Mouse (Mus musculus): ENCODE data around the gene Amz2.

Gene Amz2

DNA sequence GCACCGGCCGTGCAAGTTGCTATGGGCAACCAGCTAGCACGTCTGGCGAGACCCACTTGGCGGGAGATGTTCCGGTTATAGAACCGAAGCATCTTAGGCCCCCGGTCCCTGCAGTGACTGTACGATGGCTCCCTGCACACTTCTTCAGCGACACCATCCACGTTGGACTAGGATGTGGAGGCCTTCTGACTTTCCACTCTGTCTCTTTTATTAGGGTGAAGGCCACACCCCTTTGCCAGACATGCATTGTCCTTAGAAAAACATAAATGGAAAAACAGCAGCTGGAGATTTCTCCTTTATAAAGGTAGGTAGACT is 483 bp downstream of the Amz2 start:
- peaks cover 22% of the 10 kb centered on the region for H3K36me3 ChIP-seq (ENCODE audit: insufficient read depth, low read length)
- peaks cover 18% of the 10 kb centered on the region for H3K4me1 ChIP-seq (replicated peaks; ENCODE audit: low read depth, low read length)
- TF ChIP-seq CTCF (conservative IDR thresholded peaks at IDR 0.05; ENCODE audit: low read length) (no peak), POU5F1 (IDR thresholded peaks at IDR 0.05; ENCODE audit: borderline replicate concordance, low read length) (no peak), NANOG (IDR thresholded peaks at IDR 0.05; ENCODE audit: borderline replicate concordance, low read length) (no peak)
- H3K9me3 ChIP-seq (ENCODE audit: low read length) = peaks cover 6% of the 10 kb centered on the region
- no peaks in the 10 kb centered on the region for H3K27me3 ChIP-seq (ENCODE audit: insufficient read depth, low read length)
- H3K4me3 ChIP-seq (replicated peaks; ENCODE audit: low read length) = peak overlapping the region; percentile 88

DNA sequence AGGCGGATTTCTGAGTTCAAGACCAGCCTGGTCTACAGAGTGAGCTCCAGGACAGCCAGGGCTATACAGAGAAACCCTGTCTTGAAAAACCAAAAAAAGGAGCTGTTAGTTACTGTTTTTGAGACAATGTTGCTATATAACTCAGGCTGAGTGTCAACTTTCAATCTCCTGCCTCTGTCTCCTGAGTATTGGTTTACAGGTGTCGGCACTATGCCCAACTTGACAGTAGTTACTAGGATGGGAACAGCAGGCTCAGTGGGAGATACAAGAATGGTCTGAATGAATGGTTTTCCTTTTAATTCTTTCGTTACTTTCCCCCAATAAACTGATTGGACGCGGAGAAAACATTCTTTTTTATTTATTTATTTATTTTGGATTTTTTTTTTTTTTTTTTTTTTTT is 1.6 kb downstream of the Amz2 start:
- Histone ChIP-seq H3K9me3 (ENCODE audit: low read length) (peaks cover 1% of the 10 kb centered on the region; the same call in 1 of the 2 replicates), H3K27me3 (ENCODE audit: insufficient read depth, low read length) (no peaks in the 10 kb centered on the region), H3K4me3 (replicated peaks; ENCODE audit: low read length) (no peak overlapping the region), H3K36me3 (ENCODE audit: insufficient read depth, low read length) (peaks cover 22% of the 10 kb centered on the region), H3K4me1 (replicated peaks; ENCODE audit: low read depth, low read length) (peaks cover 18% of the 10 kb centered on the region)
- TF ChIP-seq CTCF (conservative IDR thresholded peaks at IDR 0.05; ENCODE audit: low read length) (no peak), POU5F1 (IDR thresholded peaks at IDR 0.05; ENCODE audit: borderline replicate concordance, low read length) (no peak), NANOG (IDR thresholded peaks at IDR 0.05; ENCODE audit: borderline replicate concordance, low read length) (no peak)

DNA sequence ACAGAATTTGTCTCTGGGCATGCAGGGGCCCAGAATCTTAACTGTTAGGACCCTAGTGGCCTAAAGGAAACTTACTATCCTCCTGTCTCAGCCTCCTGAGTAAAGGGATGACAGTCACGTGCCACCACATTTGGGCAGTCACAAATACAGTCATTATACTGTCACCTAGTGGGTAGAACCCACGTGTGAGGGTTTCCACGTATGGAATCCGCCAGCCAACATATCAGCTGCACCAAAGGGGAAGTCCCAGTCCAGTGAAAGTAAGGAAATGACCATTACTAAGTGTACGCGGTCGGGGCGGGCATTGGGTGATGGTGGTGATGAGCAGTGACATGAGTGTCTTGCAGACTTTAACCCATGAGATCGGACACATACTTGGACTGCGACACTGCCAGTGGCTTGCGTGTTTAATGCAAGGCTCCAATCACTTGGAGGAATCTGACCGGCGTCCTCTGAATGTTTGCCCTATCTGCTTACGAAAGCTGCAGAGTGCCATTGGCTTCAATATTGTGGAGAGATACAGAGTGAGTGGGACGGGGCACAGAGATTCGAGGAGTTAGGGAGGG is 8.6 kb downstream of the Amz2 start:
- no peaks in the 10 kb centered on the region for H3K9me3 ChIP-seq (ENCODE audit: low read length)
- peaks cover 14% of the 10 kb centered on the region for H3K4me1 ChIP-seq (replicated peaks; ENCODE audit: low read depth, low read length)
- H3K27me3 ChIP-seq (ENCODE audit: insufficient read depth, low read length) = peaks cover 1% of the 10 kb centered on the region
- H3K36me3 ChIP-seq (ENCODE audit: insufficient read depth, low read length) = peaks cover 50% of the 10 kb centered on the region
- H3K4me3 ChIP-seq (replicated peaks; ENCODE audit: low read length) = no peak overlapping the region
- TF ChIP-seq CTCF (conservative IDR thresholded peaks at IDR 0.05; ENCODE audit: low read length) (no peak), POU5F1 (IDR thresholded peaks at IDR 0.05; ENCODE audit: borderline replicate concordance, low read length) (no peak), NANOG (IDR thresholded peaks at IDR 0.05; ENCODE audit: borderline replicate concordance, low read length) (no peak)

DNA sequence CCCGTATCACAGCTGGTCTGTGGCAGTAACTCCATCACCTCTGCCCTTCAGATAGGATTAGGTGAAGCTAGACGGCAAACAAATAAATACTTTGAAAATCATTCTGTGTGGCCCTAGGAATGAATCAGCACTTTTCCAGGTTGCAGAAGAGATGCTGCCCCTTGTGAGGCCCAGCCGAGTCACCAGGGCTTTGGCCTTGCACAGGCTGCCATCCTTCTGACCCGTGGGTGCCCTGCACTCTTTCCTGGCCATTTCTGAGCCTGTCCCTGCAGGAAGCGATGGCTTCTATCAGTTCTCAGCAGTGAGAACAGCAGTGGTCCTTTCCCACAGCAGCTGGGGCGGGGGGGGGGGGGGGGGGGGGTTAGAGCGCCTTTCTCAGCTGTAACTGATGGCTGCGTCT is 11.1 kb downstream of the Amz2 start:
- no peaks in the 10 kb centered on the region for H3K9me3 ChIP-seq (ENCODE audit: low read length)
- TF ChIP-seq CTCF (conservative IDR thresholded peaks at IDR 0.05; ENCODE audit: low read length) (no peak), NANOG (IDR thresholded peaks at IDR 0.05; ENCODE audit: borderline replicate concordance, low read length) (no peak), POU5F1 (IDR thresholded peaks at IDR 0.05; ENCODE audit: borderline replicate concordance, low read length) (no peak)

DNA sequence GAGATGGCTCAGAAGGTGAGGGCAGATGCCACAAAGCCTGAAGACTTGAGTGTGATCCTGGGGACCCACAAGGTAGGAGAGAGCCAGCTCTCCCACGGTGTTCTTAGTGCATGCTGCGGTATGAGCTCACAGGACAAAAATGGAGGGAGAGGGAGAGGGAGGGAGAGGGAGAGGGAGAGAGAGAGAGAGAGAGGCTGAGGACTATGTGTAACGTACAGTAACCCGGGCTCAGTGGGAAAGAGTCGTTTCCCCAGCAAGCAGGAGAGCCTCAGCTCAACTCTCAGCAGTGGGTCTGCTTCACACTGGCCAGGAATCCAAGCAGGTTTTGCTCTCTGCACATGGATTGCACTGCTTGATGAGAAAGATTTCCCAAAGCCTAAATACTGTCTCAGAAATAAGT is 13.5 kb downstream of the Amz2 start:
- 0 out of 2 replicates have a peak overlapping the region, but pooled peaks have one; percentile 74 for H3K4me3 ChIP-seq (replicated peaks; ENCODE audit: low read length)
- no peaks in the 10 kb centered on the region for H3K9me3 ChIP-seq (ENCODE audit: low read length)
- peaks cover 18% of the 10 kb centered on the region for H3K27me3 ChIP-seq (ENCODE audit: insufficient read depth, low read length)
- peaks cover 35% of the 10 kb centered on the region for H3K36me3 ChIP-seq (ENCODE audit: insufficient read depth, low read length)
- peaks cover 17% of the 10 kb centered on the region for H3K4me1 ChIP-seq (replicated peaks; ENCODE audit: low read depth, low read length)
- TF ChIP-seq POU5F1 (IDR thresholded peaks at IDR 0.05; ENCODE audit: borderline replicate concordance, low read length) = no peak
- TF ChIP-seq NANOG (IDR thresholded peaks at IDR 0.05; ENCODE audit: borderline replicate concordance, low read length) = no peak
- no peak for TF ChIP-seq CTCF (conservative IDR thresholded peaks at IDR 0.05; ENCODE audit: low read length)

More for the DNA sequence above, 11.1 kb downstream of the Amz2 start:
- Histone ChIP-seq H3K36me3 (ENCODE audit: insufficient read depth, low read length) (peaks cover 41% of the 10 kb centered on the region), H3K4me1 (replicated peaks; ENCODE audit: low read depth, low read length) (peaks cover 20% of the 10 kb centered on the region), H3K27me3 (ENCODE audit: insufficient read depth, low read length) (peaks cover 18% of the 10 kb centered on the region), H3K4me3 (replicated peaks; ENCODE audit: low read length) (no peak overlapping the region)

DNA sequence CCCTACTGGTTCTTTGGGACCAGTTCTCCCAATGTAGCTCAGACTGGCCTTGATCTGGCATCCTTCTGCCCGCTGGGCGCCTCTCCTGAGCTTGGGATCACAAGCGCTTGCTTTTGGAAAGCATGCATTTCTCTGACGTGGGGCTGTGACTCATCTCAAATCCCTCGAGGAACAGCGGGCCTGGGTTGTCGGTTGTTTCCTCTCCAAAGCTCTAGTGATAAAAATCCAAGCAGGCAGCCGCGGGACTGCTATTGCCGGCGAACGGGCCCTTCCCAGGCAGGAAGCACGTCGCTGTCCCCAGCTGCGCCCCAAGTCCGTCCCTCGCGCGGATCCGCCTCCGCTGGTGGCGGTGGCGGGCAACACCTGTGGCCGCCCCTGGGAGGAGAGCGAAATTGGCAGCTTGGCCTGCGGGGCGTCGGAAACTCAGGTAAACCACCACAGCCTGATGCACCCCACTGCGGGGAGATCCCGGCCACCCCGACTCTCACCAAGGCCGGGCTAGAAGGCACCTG is 14.1 kb downstream of the Amz2 start:
- H3K4me1 ChIP-seq (replicated peaks; ENCODE audit: low read depth, low read length) = peaks cover 22% of the 10 kb centered on the region
- H3K27me3 ChIP-seq (ENCODE audit: insufficient read depth, low read length) = peaks cover 18% of the 10 kb centered on the region
- no peak for TF ChIP-seq POU5F1 (IDR thresholded peaks at IDR 0.05; ENCODE audit: borderline replicate concordance, low read length)
- no peak for TF ChIP-seq CTCF (conservative IDR thresholded peaks at IDR 0.05; ENCODE audit: low read length)
- no peak for TF ChIP-seq NANOG (IDR thresholded peaks at IDR 0.05; ENCODE audit: borderline replicate concordance, low read length)
- H3K36me3 ChIP-seq (ENCODE audit: insufficient read depth, low read length) = peaks cover 28% of the 10 kb centered on the region
- H3K9me3 ChIP-seq (ENCODE audit: low read length) = no peaks in the 10 kb centered on the region
- H3K4me3 ChIP-seq (replicated peaks; ENCODE audit: low read length) = peak overlapping the region; percentile 74

DNA sequence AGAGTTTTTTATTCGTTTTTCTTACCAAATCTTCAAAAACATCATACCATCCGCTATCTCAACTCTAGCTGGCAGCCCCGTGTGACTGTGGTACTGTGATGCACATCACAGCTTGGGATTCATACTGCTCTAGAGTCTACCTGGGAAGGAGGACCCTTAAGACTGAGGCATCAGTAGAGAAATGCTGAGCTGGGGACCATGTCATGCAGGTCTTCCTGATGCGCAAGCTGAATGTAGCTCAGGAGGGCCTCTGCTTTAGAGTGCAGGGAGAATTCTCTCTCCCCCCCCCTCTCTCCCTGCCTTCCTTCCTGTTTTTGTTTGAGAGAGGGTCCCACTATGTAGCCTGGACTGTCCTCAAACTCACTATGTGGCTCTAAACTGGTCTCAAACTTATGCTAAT is 14.9 kb downstream of the Amz2 start:
- Histone ChIP-seq H3K36me3 (ENCODE audit: insufficient read depth, low read length) (peaks cover 20% of the 10 kb centered on the region), H3K4me1 (replicated peaks; ENCODE audit: low read depth, low read length) (peaks cover 28% of the 10 kb centered on the region), H3K27me3 (ENCODE audit: insufficient read depth, low read length) (peaks cover 18% of the 10 kb centered on the region), H3K9me3 (ENCODE audit: low read length) (no peaks in the 10 kb centered on the region), H3K4me3 (replicated peaks; ENCODE audit: low read length) (no peak overlapping the region; the same call in 1 of the 2 replicates)
- TF ChIP-seq CTCF (conservative IDR thresholded peaks at IDR 0.05; ENCODE audit: low read length) (no peak), NANOG (IDR thresholded peaks at IDR 0.05; ENCODE audit: borderline replicate concordance, low read length) (no peak), POU5F1 (IDR thresholded peaks at IDR 0.05; ENCODE audit: borderline replicate concordance, low read length) (no peak)

DNA sequence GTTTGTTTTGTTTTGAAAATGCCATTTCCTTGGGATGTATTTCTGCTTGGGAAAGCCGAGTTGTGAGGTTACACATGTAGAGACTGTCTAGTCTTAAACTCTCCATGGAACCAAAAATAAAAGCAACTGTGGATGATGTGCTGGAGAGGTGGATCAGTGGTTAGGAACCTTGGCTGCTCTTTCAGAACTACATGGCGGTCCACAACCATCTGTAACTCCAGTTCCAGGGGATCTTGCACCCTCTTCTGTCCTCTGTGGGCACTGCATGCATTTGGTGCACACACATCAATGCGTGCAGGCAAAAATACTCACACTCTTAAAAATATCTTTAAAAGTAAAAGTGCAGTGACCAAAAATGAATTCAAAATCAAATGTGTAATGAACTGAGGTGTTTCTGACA is 15.4 kb downstream of the Amz2 start:
- Histone ChIP-seq H3K27me3 (ENCODE audit: insufficient read depth, low read length) (peaks cover 18% of the 10 kb centered on the region), H3K4me3 (replicated peaks; ENCODE audit: low read length) (no peak overlapping the region)
- peak; percentile 79 for TF ChIP-seq CTCF (conservative IDR thresholded peaks at IDR 0.05; ENCODE audit: low read length)
- TF ChIP-seq NANOG (IDR thresholded peaks at IDR 0.05; ENCODE audit: borderline replicate concordance, low read length) = no peak

More for the DNA sequence above, 15.4 kb downstream of the Amz2 start:
- H3K9me3 ChIP-seq (ENCODE audit: low read length) = no peaks in the 10 kb centered on the region
- H3K36me3 ChIP-seq (ENCODE audit: insufficient read depth, low read length) = peaks cover 15% of the 10 kb centered on the region
- peaks cover 28% of the 10 kb centered on the region for H3K4me1 ChIP-seq (replicated peaks; ENCODE audit: low read depth, low read length)

All from E14TG2a.4 (cell line).